Mouse (Mus musculus): ENCODE measurements around the gene Apba1. TPM values are rescaled to one million over a fixed set of nuclear protein-coding genes. Genes with fewer than 3 reads are reported as not detected.
A peak's percentile ranks its signal among the peaks of the same experiment; 100 is the strongest.

Apba1 gene
- polyA plus RNA-seq, 1 experiment from 2014 or later, result 2.2 TPM

GRCm38 (mm10) chr19:23779130-23779529, 20.4 kb downstream of the Apba1 start:
- Histone ChIP-seq H3K27me3 (no peaks in the 10 kb centered on the region), H3K4me3 (no peak overlapping the region), H3K4me2 (no peak overlapping the region), H3K9me3 (replicated peaks) (no peaks in the 10 kb centered on the region), H3K4me1 (peaks cover 16% of the 10 kb centered on the region), H3K9ac (no peak overlapping the region), H3K27ac (no peak overlapping the region), H3K36me3 (ENCODE audit: poor library complexity, severe bottlenecking) (no peaks in the 10 kb centered on the region)
- ATAC-seq, result no peak

DNA sequence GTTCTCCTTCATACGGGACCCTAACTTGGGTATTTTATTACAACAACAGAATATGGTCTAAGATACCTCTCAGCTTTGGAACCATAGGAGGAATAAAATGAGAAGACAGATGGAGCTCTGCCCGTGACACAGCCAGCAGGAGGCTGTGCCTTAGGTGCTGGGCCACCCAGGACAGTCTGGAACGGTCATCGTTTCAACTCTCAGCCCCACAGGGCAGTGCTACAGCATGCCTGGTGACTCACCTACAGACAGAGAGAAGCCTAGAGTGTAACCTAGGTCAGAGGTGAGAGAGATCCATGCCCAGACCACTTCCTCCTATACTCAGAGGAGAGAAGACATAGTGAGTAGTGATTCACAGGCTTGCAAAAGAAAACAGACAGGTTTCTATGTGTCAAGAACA, 21.4 kb downstream of the Apba1 start:
- H3K4me1 ChIP-seq, result peaks cover 16% of the 10 kb centered on the region
- no peak for ATAC-seq
- no peaks in the 10 kb centered on the region for H3K36me3 ChIP-seq (ENCODE audit: poor library complexity, severe bottlenecking)
- no peak overlapping the region for H3K9ac ChIP-seq
- H3K4me3 ChIP-seq, result no peak overlapping the region
- H3K27me3 ChIP-seq, result no peaks in the 10 kb centered on the region
- WGBS, result 95% methylated on average over 4 of the region's 4 CpGs
- no peaks in the 10 kb centered on the region for H3K9me3 ChIP-seq (replicated peaks)
- no peak overlapping the region for H3K27ac ChIP-seq
- H3K4me2 ChIP-seq, result no peak overlapping the region

DNA sequence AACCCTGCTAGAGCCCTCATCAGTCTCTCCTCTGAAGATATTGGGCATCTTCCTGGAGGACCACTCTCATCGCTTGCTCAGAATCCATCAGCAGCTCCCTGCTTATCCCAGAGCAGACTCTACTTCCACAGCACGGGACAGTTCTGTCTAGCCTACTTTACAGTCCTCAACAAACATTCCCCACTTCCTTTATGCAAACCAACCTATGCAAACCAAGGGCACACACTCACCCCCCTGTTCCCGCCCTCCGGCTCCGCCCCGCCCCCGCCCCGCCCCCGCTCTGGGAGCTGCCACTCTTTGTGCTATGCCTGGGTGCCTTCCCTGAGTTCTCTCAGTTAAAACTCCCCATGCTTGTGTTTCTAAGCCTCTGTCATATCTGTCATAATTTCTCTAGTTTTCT, 23.3 kb downstream of the Apba1 start:
- peaks cover 11% of the 10 kb centered on the region for H3K4me1 ChIP-seq
- no peaks in the 10 kb centered on the region for H3K9me3 ChIP-seq (replicated peaks)
- peak overlapping the region; percentile 8; the same call in 1 of the 2 replicates for H3K9ac ChIP-seq
- H3K27me3 ChIP-seq, result no peaks in the 10 kb centered on the region
- H3K27ac ChIP-seq, result no peak overlapping the region
- WGBS, result 11% methylated on average over 9 of the region's 9 CpGs
- H3K4me3 ChIP-seq, result no peak overlapping the region
- H3K4me2 ChIP-seq, result peak overlapping the region; percentile 40
- peak; percentile 79 for ATAC-seq
- H3K36me3 ChIP-seq (ENCODE audit: poor library complexity, severe bottlenecking), result no peaks in the 10 kb centered on the region

GRCm38 (mm10) chr19:23788420-23789132, 29.9 kb downstream of the Apba1 start:
- Histone ChIP-seq H3K4me2 (no peak overlapping the region), H3K9me3 (replicated peaks) (no peaks in the 10 kb centered on the region), H3K4me1 (0 out of 2 replicates have a peak, but pooled peaks cover 5% of the 10 kb centered on the region), H3K27ac (no peak overlapping the region), H3K36me3 (ENCODE audit: poor library complexity, severe bottlenecking) (no peaks in the 10 kb centered on the region), H3K9ac (no peak overlapping the region), H3K4me3 (no peak overlapping the region), H3K27me3 (no peaks in the 10 kb centered on the region)
- WGBS, result 75% methylated on average over 9 of the region's 9 CpGs
- no peak for ATAC-seq

DNA sequence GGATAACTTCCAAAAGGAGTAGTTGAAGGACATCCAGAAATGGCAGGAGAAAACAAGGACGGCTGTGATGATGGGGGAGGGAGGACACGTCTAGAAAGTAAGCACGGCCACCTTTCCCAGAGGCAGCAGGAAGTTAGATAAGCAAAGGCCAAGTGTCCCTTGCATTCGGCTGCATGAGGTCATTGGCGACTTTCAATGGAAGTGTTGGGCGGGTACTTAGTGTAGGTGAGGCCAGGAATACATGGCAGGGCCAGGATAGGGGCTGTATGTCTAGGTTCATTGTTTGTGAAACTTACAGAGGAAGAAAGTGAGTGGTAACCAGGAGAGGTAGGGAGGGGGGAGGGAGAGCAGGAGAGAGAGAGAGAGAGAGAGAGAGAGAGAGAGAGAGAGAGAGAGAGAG, 33.0 kb downstream of the Apba1 start:
- Histone ChIP-seq H3K4me1 (0 out of 2 replicates have a peak, but pooled peaks cover 11% of the 10 kb centered on the region), H3K9ac (no peak overlapping the region), H3K4me3 (no peak overlapping the region), H3K27ac (no peak overlapping the region), H3K27me3 (no peaks in the 10 kb centered on the region), H3K36me3 (ENCODE audit: poor library complexity, severe bottlenecking) (no peaks in the 10 kb centered on the region), H3K4me2 (no peak overlapping the region), H3K9me3 (replicated peaks) (no peaks in the 10 kb centered on the region)
- ATAC-seq, result no peak
- WGBS, result 86% methylated on average over 6 of the region's 6 CpGs

DNA sequence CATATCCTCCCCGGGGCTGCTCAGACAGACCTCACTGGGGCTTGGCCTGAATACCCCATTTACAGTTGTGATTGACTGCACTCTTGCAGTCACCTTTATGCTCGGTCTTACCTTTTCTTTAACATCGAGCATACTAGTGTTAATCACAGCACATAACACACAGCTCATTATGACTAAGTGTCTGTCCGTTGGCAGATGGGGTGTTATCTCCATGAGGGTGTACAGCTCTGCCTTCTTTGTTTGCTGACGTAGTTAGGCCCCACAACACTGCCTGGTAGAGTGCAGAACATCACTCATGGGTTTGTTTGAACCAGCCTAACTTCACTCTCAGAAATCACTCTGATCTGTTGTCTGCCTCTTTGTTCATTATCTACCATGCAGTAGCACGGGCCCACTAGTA, 33.9 kb downstream of the Apba1 start:
- no peak for ATAC-seq
- WGBS, result 84% methylated on average over 6 of the region's 6 CpGs

GRCm38 (mm10) chr19:23794491-23794890, 35.8 kb downstream of the Apba1 start:
- no peak overlapping the region for H3K9ac ChIP-seq
- H3K36me3 ChIP-seq (ENCODE audit: poor library complexity, severe bottlenecking), result no peaks in the 10 kb centered on the region
- H3K4me3 ChIP-seq, result no peak overlapping the region
- H3K4me1 ChIP-seq, result 0 out of 2 replicates have a peak, but pooled peaks cover 6% of the 10 kb centered on the region
- H3K27ac ChIP-seq, result no peak overlapping the region
- H3K4me2 ChIP-seq, result no peak overlapping the region
- H3K9me3 ChIP-seq (replicated peaks), result no peaks in the 10 kb centered on the region
- WGBS, result 80% methylated on average over 3 of the region's 3 CpGs
- H3K27me3 ChIP-seq, result no peaks in the 10 kb centered on the region
- ATAC-seq, result no peak

More for the DNA sequence above, 33.9 kb downstream of the Apba1 start:
- Histone ChIP-seq H3K9me3 (replicated peaks) (no peaks in the 10 kb centered on the region), H3K27me3 (no peaks in the 10 kb centered on the region), H3K4me1 (0 out of 2 replicates have a peak, but pooled peaks cover 11% of the 10 kb centered on the region), H3K4me3 (no peak overlapping the region), H3K9ac (no peak overlapping the region), H3K27ac (no peak overlapping the region), H3K36me3 (ENCODE audit: poor library complexity, severe bottlenecking) (no peaks in the 10 kb centered on the region), H3K4me2 (no peak overlapping the region)

- Histone ChIP-seq H3K4me3 (no peak overlapping the region), H3K4me1 (0 out of 2 replicates have a peak, but pooled peaks cover 6% of the 10 kb centered on the region), H3K4me2 (no peak overlapping the region), H3K9me3 (replicated peaks) (no peaks in the 10 kb centered on the region), H3K36me3 (ENCODE audit: poor library complexity, severe bottlenecking) (no peaks in the 10 kb centered on the region), H3K9ac (no peak overlapping the region), H3K27me3 (no peaks in the 10 kb centered on the region), H3K27ac (no peak overlapping the region)
- WGBS, result 44% methylated on average over 4 of the region's 4 CpGs
- no peak for ATAC-seq
Measured at GRCm38 (mm10) chr19:23795156-23795555, 36.5 kb downstream of the Apba1 start.

- ATAC-seq, result no peak
- 59% methylated on average over 1 of the region's 1 CpGs for WGBS
Measured at GRCm38 (mm10) chr19:23801174-23801573, 42.5 kb downstream of the Apba1 start.

GRCm38 (mm10) chr19:23803221-23803870, 44.7 kb downstream of the Apba1 start:
- Histone ChIP-seq H3K4me3 (no peak overlapping the region), H3K27ac (no peak overlapping the region), H3K36me3 (ENCODE audit: poor library complexity, severe bottlenecking) (no peaks in the 10 kb centered on the region), H3K9me3 (replicated peaks) (no peaks in the 10 kb centered on the region), H3K4me2 (no peak overlapping the region), H3K9ac (no peak overlapping the region), H3K27me3 (no peaks in the 10 kb centered on the region), H3K4me1 (peaks cover 3% of the 10 kb centered on the region; the same call in 1 of the 2 replicates)
- no peak for ATAC-seq
- WGBS, result 65% methylated on average over 4 of the region's 4 CpGs

More at GRCm38 (mm10) chr19:23801174-23801573, 42.5 kb downstream of the Apba1 start:
- Histone ChIP-seq H3K4me2 (no peak overlapping the region), H3K9ac (no peak overlapping the region), H3K4me1 (no peaks in the 10 kb centered on the region; the same call in 1 of the 2 replicates), H3K27me3 (no peaks in the 10 kb centered on the region), H3K36me3 (ENCODE audit: poor library complexity, severe bottlenecking) (no peaks in the 10 kb centered on the region), H3K27ac (no peak overlapping the region), H3K4me3 (no peak overlapping the region), H3K9me3 (replicated peaks) (no peaks in the 10 kb centered on the region)

- H3K36me3 ChIP-seq (ENCODE audit: poor library complexity, severe bottlenecking), result no peaks in the 10 kb centered on the region
- no peak overlapping the region for H3K4me2 ChIP-seq
- H3K27me3 ChIP-seq, result no peaks in the 10 kb centered on the region
- H3K4me3 ChIP-seq, result no peak overlapping the region
- H3K27ac ChIP-seq, result no peak overlapping the region
- H3K9me3 ChIP-seq (replicated peaks), result no peaks in the 10 kb centered on the region
- no peak for ATAC-seq
- no peak overlapping the region for H3K9ac ChIP-seq
- WGBS, result 55% methylated on average over 6 of the region's 6 CpGs
- peaks cover 3% of the 10 kb centered on the region; the same call in 1 of the 2 replicates for H3K4me1 ChIP-seq
Measured at GRCm38 (mm10) chr19:23806796-23807195, 48.1 kb downstream of the Apba1 start.

DNA sequence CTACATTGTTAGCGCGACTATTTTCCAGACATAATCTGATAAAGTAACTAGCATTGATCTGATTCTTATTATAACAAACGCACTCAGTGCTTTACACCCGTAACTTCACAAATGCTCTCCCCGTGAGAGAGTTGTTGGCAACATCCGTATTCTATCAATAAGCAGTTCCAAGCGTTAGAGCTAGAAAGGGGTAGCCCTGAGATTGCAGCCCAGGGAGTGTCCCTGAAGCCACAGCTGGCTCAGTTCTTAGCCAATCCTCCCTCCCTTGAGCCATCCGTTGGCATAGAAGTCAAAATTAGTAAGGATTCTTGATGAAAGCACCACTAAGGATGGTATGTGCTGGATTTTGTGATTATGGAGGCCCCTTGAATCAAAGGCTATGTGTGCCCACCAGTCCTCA, 48.7 kb downstream of the Apba1 start:
- Histone ChIP-seq H3K9me3 (replicated peaks) (no peaks in the 10 kb centered on the region), H3K27ac (no peak overlapping the region), H3K4me1 (peaks cover 3% of the 10 kb centered on the region; the same call in 1 of the 2 replicates), H3K27me3 (no peaks in the 10 kb centered on the region), H3K4me2 (no peak overlapping the region), H3K36me3 (ENCODE audit: poor library complexity, severe bottlenecking) (no peaks in the 10 kb centered on the region), H3K4me3 (no peak overlapping the region), H3K9ac (no peak overlapping the region)
- WGBS, result 76% methylated on average over 8 of the region's 8 CpGs
- no peak for ATAC-seq

Data from forebrain, embryonic 13.5 days (tissue).